Mouse (Mus musculus) spleen, embryonic (tissue): ENCODE data around the gene Vasp.

ENCODE experiments used
- CTCF ChIA-PET: fragments of 350-600 bp; sonication (Branson Sonifier 250); formaldehyde crosslinking; loops from one replicate; lab custom pipeline; 2022; lab: Charles Lee

The Vasp gene

GRCm38 (mm10) chr7:19304501-19305412 lies 33.1 kb upstream of the Vasp start:
- CTCF ChIA-PET = no interaction called here

- CTCF ChIA-PET = interaction anchor here (0.5 to 2.6 kb wide), 2 partner anchors 39 to 445 kb away, joined by 3 to 12 read pairs; no protein-coding TSS in a partner anchor
Observed at GRCm38 (mm10) chr7:19303770-19304169, 32.2 kb upstream of the Vasp start.

GRCm38 (mm10) chr7:19303046-19303305 lies 31.4 kb upstream of the Vasp start:
- CTCF ChIA-PET = interaction anchor here (0.6 to 2.6 kb wide), 3 partner anchors 9 to 40 kb away, joined by 3 to 12 read pairs (median 4); no protein-coding TSS in a partner anchor

- CTCF ChIA-PET = interaction anchor here (0.6 to 2.6 kb wide), 3 partner anchors 8 to 40 kb away, joined by 3 to 12 read pairs (median 4); no protein-coding TSS in a partner anchor
Observed at GRCm38 (mm10) chr7:19302264-19303045, 30.8 kb upstream of the Vasp start.

- CTCF ChIA-PET = interaction anchor here (0.5 to 2.6 kb wide), 8 partner anchors 31 to 548 kb away, joined by 3 to 12 read pairs (median 4); no protein-coding TSS in a partner anchor
Observed at GRCm38 (mm10) chr7:19301461-19302263, 30.0 kb upstream of the Vasp start.

- CTCF ChIA-PET = interaction anchor here (0.5 to 2.4 kb wide), 6 partner anchors 30 to 549 kb away, joined by 3 to 12 read pairs (median 4); no protein-coding TSS in a partner anchor
Observed at GRCm38 (mm10) chr7:19300501-19301421, 29.1 kb upstream of the Vasp start.

- CTCF ChIA-PET = interaction anchor here (1.6 to 2.4 kb wide), 2 partner anchors 43 to 46 kb away, joined by 5 to 12 read pairs; partner anchors contain the start of gene Ercc1
Observed at GRCm38 (mm10) chr7:19299194-19299593, 27.6 kb upstream of the Vasp start.

GRCm38 (mm10) chr7:19297794-19298193 lies 26.2 kb upstream of the Vasp start:
- CTCF ChIA-PET = interaction anchor here (0.6 kb wide), 1 partner anchor 81 kb away, joined by 3 read pairs; no protein-coding TSS in a partner anchor

- CTCF ChIA-PET = interaction anchor here (0.7 kb wide), 1 partner anchor 64 kb away, joined by 6 read pairs; no protein-coding TSS in a partner anchor
Observed at GRCm38 (mm10) chr7:19297034-19297433, 25.4 kb upstream of the Vasp start.

- CTCF ChIA-PET = interaction anchor here (0.7 to 1.2 kb wide), 4 partner anchors 14 to 118 kb away, joined by 3 to 7 read pairs (median 4); no protein-coding TSS in a partner anchor
Observed at GRCm38 (mm10) chr7:19295503-19296185, 24.0 kb upstream of the Vasp start.

- CTCF ChIA-PET = no interaction called here
Observed at GRCm38 (mm10) chr7:19290969-19291596, 19.5 kb upstream of the Vasp start.

- CTCF ChIA-PET = interaction anchor here (0.7 kb wide), 1 partner anchor 24 kb away, joined by 3 read pairs; no protein-coding TSS in a partner anchor
Observed at GRCm38 (mm10) chr7:19284763-19285162, 13.1 kb upstream of the Vasp start.

- CTCF ChIA-PET = interaction anchor here (0.6 kb wide), 1 partner anchor 327 kb away, joined by 3 read pairs; no protein-coding TSS in a partner anchor
Observed at GRCm38 (mm10) chr7:19283406-19283804, 11.8 kb upstream of the Vasp start.

GRCm38 (mm10) chr7:19282791-19283405 lies 11.3 kb upstream of the Vasp start:
- CTCF ChIA-PET = interaction anchor here (0.6 kb wide), 1 partner anchor 326 kb away, joined by 3 read pairs; no protein-coding TSS in a partner anchor

GRCm38 (mm10) chr7:19282385-19282784 lies 10.8 kb upstream of the Vasp start, which contains the start of gene Rtn2:
Gene Rtn2, plus strand, starts transcription at chr7:19282624.
- CTCF ChIA-PET = interaction anchor here (0.6 kb wide), 1 partner anchor 13 kb away, joined by 7 read pairs; no protein-coding TSS in a partner anchor

GRCm38 (mm10) chr7:19281680-19282304 lies 10.2 kb upstream of the Vasp start:
- CTCF ChIA-PET = interaction anchor here (0.5 to 1.8 kb wide), 5 partner anchors 14 to 87 kb away, joined by 3 to 7 read pairs (median 4); no protein-coding TSS in a partner anchor

- CTCF ChIA-PET = interaction anchor here (0.6 kb wide), 1 partner anchor 12 kb away, joined by 3 read pairs; no protein-coding TSS in a partner anchor
Observed at GRCm38 (mm10) chr7:19279581-19280114, 8.0 kb upstream of the Vasp start, which contains the start of gene Ppm1n. Gene Ppm1n, minus strand, starts transcription at chr7:19280064.
